22 mouse cellular contexts compared by ENCODE assay signal in genomic region chr5:65420822-65421221, GRCm38 (mm10). TPM values are rescaled to one million over a fixed set of nuclear protein-coding genes. Genes with fewer than 3 reads are reported as not detected.
DNase-seq lines count a peak whose midpoint lies in the region; ATAC-seq lines count a peak whose summit lies in the region.
"Had no signal": no experiment of that assay in that cellular context is flagged by ENCODE, and none has a peak within 500 bp of the region (broad histone marks: within the 10 kb centered on the region; RNA-seq: fewer than 3 reads in every experiment).

No protein-coding gene starts in this region.

- H3K9me3 ChIP-seq in intestine, embryonic 16.5 days (ENCODE audit: control insufficient read depth, low read length), result no peaks in the 10 kb centered on the region
- H3K9me3 ChIP-seq in liver, embryonic 13.5 days (replicated peaks), result no peaks in the 10 kb centered on the region
- H3K9me3 ChIP-seq in midbrain, embryonic 11.5 days (ENCODE audit: control insufficient read depth, low read length), result no peaks in the 10 kb centered on the region
- H3K9me3 ChIP-seq: embryonic facial prominence, embryonic 13.5 days; limb, embryonic 12.5 days; lung, embryonic 15.5 days; midbrain, embryonic 12.5 days; neural tube, embryonic 12.5 days had no signal

- H3K36me3 ChIP-seq in intestine, embryonic 16.5 days (ENCODE audit: control insufficient read depth, insufficient read depth, low read length), result 0 out of 2 replicates have a peak, but pooled peaks cover 7% of the 10 kb centered on the region
- peaks cover 6% of the 10 kb centered on the region for H3K36me3 ChIP-seq in liver, embryonic 13.5 days
- peaks cover 7% of the 10 kb centered on the region for H3K36me3 ChIP-seq in midbrain, embryonic 11.5 days (ENCODE audit: control insufficient read depth, insufficient read depth, low read length)

- peak; percentile 86 for ATAC-seq in intestine, embryonic 16.5 days
- ATAC-seq in liver, embryonic 13.5 days (ENCODE audit: low read depth), result peak; percentile 52
- ATAC-seq in midbrain, embryonic 11.5 days (ENCODE audit: low FRiP score), result no peak
- no peak for ATAC-seq in CD4-positive, CD25-positive, alpha-beta regulatory T cell, adult 4 months
- ATAC-seq: forebrain, embryonic 16.5 days; hindbrain, embryonic 16.5 days had no signal

- peak; percentile 11 for DNase-seq in kidney, postnatal 10 days
- DNase-seq in kidney, adult 18-20 months, result no peak
- no peak for DNase-seq in liver, embryonic 13.5 days
- DNase-seq in midbrain, embryonic 11.5 days (ENCODE audit: low spot score, missing footprints), result no peak
- DNase-seq in layer of hippocampus, postnatal 14 days (ENCODE audit: low spot score in 2 of 2), result no peak
- DNase-seq: adrenal gland, adult 2 months; cerebellum, adult 11 months; cerebellum, postnatal 10 days; gastrocnemius, postnatal 36 days; right cerebral cortex, adult 18-20 months; spleen, adult 18-20 months; thymus, adult 2 months had no signal

- H3K27ac ChIP-seq in intestine, embryonic 16.5 days (ENCODE audit: low read length), result peak overlapping the region; percentile 60
- H3K27ac ChIP-seq in liver, embryonic 13.5 days, result no peak overlapping the region
- H3K27ac ChIP-seq in midbrain, embryonic 11.5 days (ENCODE audit: low read depth, low read length), result no peak overlapping the region
- H3K27ac ChIP-seq: embryonic facial prominence, embryonic 13.5 days; limb, embryonic 12.5 days; lung, embryonic 15.5 days; macrophage; midbrain, embryonic 12.5 days; neural tube, embryonic 12.5 days had no signal

- peaks cover 11% of the 10 kb centered on the region for H3K4me1 ChIP-seq in intestine, embryonic 16.5 days (ENCODE audit: control insufficient read depth, insufficient read depth, low read length)
- peaks cover 27% of the 10 kb centered on the region for H3K4me1 ChIP-seq in liver, embryonic 13.5 days (replicated peaks)
- peaks cover 4% of the 10 kb centered on the region; the same call in 1 of the 2 replicates for H3K4me1 ChIP-seq in midbrain, embryonic 11.5 days (ENCODE audit: control insufficient read depth, insufficient read depth, low read length)

- 51% methylated on average over 6 of the region's 6 CpGs for WGBS in intestine, embryonic 16.5 days
- 24% methylated on average over 6 of the region's 6 CpGs for WGBS in liver, embryonic 13.5 days (ENCODE audit: insufficient replicate concordance)
- 87% methylated on average over 6 of the region's 6 CpGs for WGBS in midbrain, embryonic 11.5 days

- H3K4me2 ChIP-seq in intestine, embryonic 16.5 days (ENCODE audit: low read depth, low read length), result no peak overlapping the region
- no peak overlapping the region for H3K4me2 ChIP-seq in liver, embryonic 13.5 days
- H3K4me2 ChIP-seq in midbrain, embryonic 11.5 days, result no peak overlapping the region
- H3K4me2 ChIP-seq: embryonic facial prominence, embryonic 13.5 days; limb, embryonic 12.5 days; lung, embryonic 15.5 days; midbrain, embryonic 12.5 days; neural tube, embryonic 12.5 days had no signal

- no peak overlapping the region for H3K4me3 ChIP-seq in intestine, embryonic 16.5 days (ENCODE audit: low read length)
- H3K4me3 ChIP-seq in liver, embryonic 13.5 days (replicated peaks), result no peak overlapping the region
- no peak overlapping the region for H3K4me3 ChIP-seq in midbrain, embryonic 11.5 days (ENCODE audit: low read depth, low read length)
- H3K4me3 ChIP-seq: embryonic facial prominence, embryonic 13.5 days; limb, embryonic 12.5 days; lung, embryonic 15.5 days; midbrain, embryonic 12.5 days; neural tube, embryonic 12.5 days had no signal

- H3K27me3 ChIP-seq in intestine, embryonic 16.5 days (replicated peaks; ENCODE audit: control insufficient read depth, insufficient read depth, low read length), result no peaks in the 10 kb centered on the region
- H3K27me3 ChIP-seq in liver, embryonic 13.5 days, result no peaks in the 10 kb centered on the region
- H3K27me3 ChIP-seq in midbrain, embryonic 11.5 days (ENCODE audit: control insufficient read depth, insufficient read depth, low read length), result no peaks in the 10 kb centered on the region
- H3K27me3 ChIP-seq: embryonic facial prominence, embryonic 13.5 days; limb, embryonic 12.5 days; lung, embryonic 15.5 days; midbrain, embryonic 12.5 days; neural tube, embryonic 12.5 days had no signal

- H3K9ac ChIP-seq in intestine, embryonic 16.5 days (ENCODE audit: low read depth, low read length), result no peak overlapping the region
- H3K9ac ChIP-seq in liver, embryonic 13.5 days, result no peak overlapping the region
- H3K9ac ChIP-seq in midbrain, embryonic 11.5 days (ENCODE audit: low read length), result no peak overlapping the region
- H3K9ac ChIP-seq: embryonic facial prominence, embryonic 13.5 days; limb, embryonic 12.5 days; lung, embryonic 15.5 days; midbrain, embryonic 12.5 days; neural tube, embryonic 12.5 days had no signal

RNA-seq across cellular contexts. Expression of gene Ugdh, which starts 14.9 kb away (rescaled TPM):
- polyA plus RNA-seq in intestine, embryonic 16.5 days (2015; fragmentation: Nextera tagmentation; extraction: Ambion mirVana), result 266 and 271 TPM in 2 replicates
- 16.7 and 19.0 TPM in 2 replicates for polyA plus RNA-seq in liver, embryonic 13.5 days (2015; fragmentation: Nextera tagmentation; extraction: Ambion mirVana)
- 55.0 and 63.3 TPM in 2 replicates for polyA plus RNA-seq in midbrain, embryonic 11.5 days (2014; fragmentation: Nextera tagmentation; extraction: Ambion mirVana)
- polyA plus RNA-seq in CD4-positive, CD25-positive, alpha-beta regulatory T cell, adult 4 months (2017; shearing (Covaris generic)), result 10 to 100 TPM; 11.3 to 12.2 TPM
- total RNA-seq in layer of hippocampus, postnatal 14 days (2021), result 10 to 100 TPM; 24.1 to 30.9 TPM

RNA-seq across cellular contexts. Expression of gene Lias, which starts 29.5 kb away (rescaled TPM):
- 49.2 and 56.4 TPM in 2 replicates for polyA plus RNA-seq in intestine, embryonic 16.5 days (2015; fragmentation: Nextera tagmentation; extraction: Ambion mirVana)
- polyA plus RNA-seq in liver, embryonic 13.5 days (2015; fragmentation: Nextera tagmentation; extraction: Ambion mirVana), result 48.6 and 53.2 TPM in 2 replicates
- polyA plus RNA-seq in midbrain, embryonic 11.5 days (2014; fragmentation: Nextera tagmentation; extraction: Ambion mirVana), result 67.4 and 67.8 TPM in 2 replicates
- 10 to 100 TPM; 31.6 to 44.7 TPM for polyA plus RNA-seq in CD4-positive, CD25-positive, alpha-beta regulatory T cell, adult 4 months (2017; shearing (Covaris generic))
- total RNA-seq in layer of hippocampus, postnatal 14 days (2021), result 10 to 100 TPM; 33.2 to 42.5 TPM

RNA-seq across cellular contexts. Expression of gene Rpl9, which starts 29.6 kb away (rescaled TPM):
- polyA plus RNA-seq in intestine, embryonic 16.5 days (2015; fragmentation: Nextera tagmentation; extraction: Ambion mirVana), result 937 and 1,015 TPM in 2 replicates
- polyA plus RNA-seq in liver, embryonic 13.5 days (2015; fragmentation: Nextera tagmentation; extraction: Ambion mirVana), result 731 and 782 TPM in 2 replicates
- 896 and 929 TPM in 2 replicates for polyA plus RNA-seq in midbrain, embryonic 11.5 days (2014; fragmentation: Nextera tagmentation; extraction: Ambion mirVana)
- 1,000 to 10,000 TPM; 2,375 to 2,759 TPM for polyA plus RNA-seq in CD4-positive, CD25-positive, alpha-beta regulatory T cell, adult 4 months (2017; shearing (Covaris generic))
- 100 to 1,000 TPM; 548 to 565 TPM for total RNA-seq in layer of hippocampus, postnatal 14 days (2021)

Comparison
In these comparisons a context has a peak if more than half of its experiments do, and no peak if none do; other contexts are left out.
1. ATAC-seq: peak in intestine, embryonic 16.5 days (single experiment) and liver, embryonic 13.5 days (single experiment); none in midbrain, embryonic 11.5 days (single experiment) and CD4-positive, CD25-positive, alpha-beta regulatory T cell, adult 4 months (single experiment).